Mouse (Mus musculus): ENCODE data around the gene Rpl14.
A peak's percentile ranks its signal among the peaks of the same experiment; 100 is the strongest.

Gene Rpl14

GRCm38 (mm10) chr9:120603512-120603908 lies 32.3 kb downstream of the Rpl14 start:
- no peak for DNase-seq (ENCODE audit: low read depth, low spot score)

GRCm38 (mm10) chr9:120603956-120604355 lies 32.7 kb downstream of the Rpl14 start:
- DNase-seq (ENCODE audit: low read depth, low spot score) = no peak

- no peak for DNase-seq (ENCODE audit: low read depth, low spot score)
Observed at GRCm38 (mm10) chr9:120611055-120611454, 39.8 kb downstream of the Rpl14 start.

- DNase-seq (ENCODE audit: low read depth, low spot score) = no peak
Observed at GRCm38 (mm10) chr9:120614059-120614458, 42.8 kb downstream of the Rpl14 start.

GRCm38 (mm10) chr9:120618101-120618500 lies 46.9 kb downstream of the Rpl14 start:
- DNase-seq (ENCODE audit: low read depth, low spot score) = no peak

- no peak for DNase-seq (ENCODE audit: low read depth, low spot score)
Observed at GRCm38 (mm10) chr9:120619347-120619708, 48.1 kb downstream of the Rpl14 start.

- peak; percentile 57 for DNase-seq (ENCODE audit: low read depth, low spot score)
Observed at GRCm38 (mm10) chr9:120619709-120620408, 48.6 kb downstream of the Rpl14 start.

GRCm38 (mm10) chr9:120620409-120620745 lies 49.1 kb downstream of the Rpl14 start:
- DNase-seq (ENCODE audit: low read depth, low spot score) = no peak

Data from retina, adult 2 months (tissue).